Mouse (Mus musculus) hindlimb bud, embryonic 11.5 days (tissue): Measurements from ENCODE around the gene Chic1.
A peak's percentile ranks its signal among the peaks of the same experiment; 100 is the strongest.

Experiments used
- DNase-seq: peaks from one replicate; pipeline ENCODE4 v3.0.0-alpha.2; 2012; ENCODE audit warnings: low read depth, low spot score; ENCODE audit errors: extremely low spot score

Chic1 gene

GRCm38 (mm10) chrX:103427677-103428076 lies 71.4 kb downstream of the Chic1 start:
- DNase-seq: no peak

- DNase-seq: no peak
These were observed 76.0 kb downstream of the Chic1 start for GRCm38 (mm10) chrX:103432293-103432692.

GRCm38 (mm10) chrX:103438023-103438422 lies 81.7 kb downstream of the Chic1 start:
- DNase-seq: no peak

- DNase-seq: peak; percentile 42
These were observed 84.5 kb downstream of the Chic1 start for GRCm38 (mm10) chrX:103440803-103441202.

GRCm38 (mm10) chrX:103443755-103444154 lies 87.5 kb downstream of the Chic1 start:
- peak; percentile 52 for DNase-seq
